Mouse (Mus musculus) heart, embryonic 16.5 days (tissue): ENCODE measurements at regions not wholly inside any gene's neighbourhood (a gene's known extent, or its start where the extent isn't known, plus 50 kb on each side); places are given as distances from the start of the nearest gene placed in this dataset.

Source experiments
- ATAC-seq: fragments of 200-750 bp; cut with Nextera tagmentation; replicated peaks from 2 replicates; pipeline ENCODE4 v1.8.0; 2017; ENCODE audit warnings: moderate number of reproducible peaks; ENCODE audit not compliant: insufficient read depth, low FRiP score; ENCODE audit errors: extremely low read depth
- H3K27ac ChIP-seq: fragments of 300-500 bp; sonication (generic); 2 replicates; pipeline ENCODE4 v1.5.1; 2014; ENCODE audit warnings: mild to moderate bottlenecking, low read length, control low read depth, moderate library complexity
- H3K27me3 ChIP-seq: fragments of 300-500 bp; sonication (generic); 2 replicates; pipeline ENCODE4 v1.6.1; 2014; ENCODE audit warnings: low read length, mixed read lengths; ENCODE audit not compliant: control insufficient read depth, insufficient read depth
- H3K36me3 ChIP-seq: fragments of 300-500 bp; sonication (generic); 2 replicates; pipeline ENCODE4 v1.6.1; 2014; ENCODE audit not compliant: control insufficient read depth, insufficient read depth
- H3K4me1 ChIP-seq: fragments of 300-500 bp; sonication (generic); 2 replicates; pipeline ENCODE4 v1.6.1; 2014; ENCODE audit warnings: low read length, mixed read lengths; ENCODE audit not compliant: control insufficient read depth, insufficient read depth
- H3K4me2 ChIP-seq: fragments of 300-500 bp; sonication (generic); 2 replicates; pipeline ENCODE4 v1.6.1; 2014; ENCODE audit warnings: low read depth, mild to moderate bottlenecking, control low read depth, low read length
- H3K4me3 ChIP-seq: fragments of 300-500 bp; sonication (generic); 2 replicates; pipeline ENCODE4 v1.5.1; 2014; ENCODE audit warnings: mild to moderate bottlenecking, control low read depth, low read length
- H3K9ac ChIP-seq: fragments of 300-500 bp; sonication (generic); 2 replicates; pipeline ENCODE4 v1.6.1; 2014; ENCODE audit warnings: low read length, control low read depth
- H3K9me3 ChIP-seq: fragments of 300-500 bp; sonication (generic); replicated peaks from 2 replicates; pipeline ENCODE4 v1.6.1; 2016; ENCODE audit warnings: low read length; ENCODE audit not compliant: control insufficient read depth
- WGBS: fragments of 180-500 bp; shearing (Covaris S2); extraction: QIAGEN DNeasy Blood & Tissue Kit; methylation state at CpG from one replicate; pipeline ENCODE4 v1.1.7; 2014; 5-methylcytosine and 5-hydroxymethylcytosine counted together

DNA sequence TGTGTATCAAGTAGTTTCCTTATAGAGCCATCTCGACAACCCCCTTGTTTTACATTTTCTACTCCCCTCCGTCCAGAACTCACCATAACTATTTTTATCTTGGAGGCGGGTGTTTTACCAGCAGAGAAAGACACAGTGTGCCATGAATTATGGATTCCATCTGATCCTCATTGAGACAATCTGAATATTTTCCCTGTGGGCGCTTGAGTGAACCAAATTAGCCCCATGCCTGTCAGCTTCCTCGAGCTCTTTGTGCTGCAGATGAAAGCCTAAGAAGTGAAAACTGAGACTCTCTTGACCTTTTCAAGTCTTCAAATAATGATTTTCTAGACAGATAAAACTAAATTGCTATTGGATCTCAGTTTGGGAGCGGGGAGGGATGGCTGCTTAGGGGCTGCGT lies 134.0 kb upstream of the Ddx18 start:
- no peaks in the 10 kb centered on the region; the same call in 1 of the 2 replicates for H3K9me3 ChIP-seq
- H3K27ac ChIP-seq, result no peak overlapping the region
- no peak overlapping the region for H3K4me3 ChIP-seq
- H3K4me1 ChIP-seq, result no peaks in the 10 kb centered on the region
- no peak for ATAC-seq
- H3K36me3 ChIP-seq, result no peaks in the 10 kb centered on the region
- 67% methylated on average over 7 of the region's 7 CpGs for WGBS
- no peak overlapping the region for H3K4me2 ChIP-seq
- no peak overlapping the region for H3K9ac ChIP-seq
- H3K27me3 ChIP-seq, result no peaks in the 10 kb centered on the region

GRCm38 (mm10) chr1:121653901-121654300 lies 86.1 kb upstream of the Ddx18 start:
- no peak overlapping the region for H3K9ac ChIP-seq
- no peaks in the 10 kb centered on the region for H3K4me1 ChIP-seq
- 71% methylated on average over 1 of the region's 1 CpGs for WGBS
- H3K36me3 ChIP-seq, result no peaks in the 10 kb centered on the region
- ATAC-seq, result no peak
- H3K4me3 ChIP-seq, result no peak overlapping the region
- no peak overlapping the region for H3K4me2 ChIP-seq
- no peak overlapping the region for H3K27ac ChIP-seq
- no peaks in the 10 kb centered on the region for H3K27me3 ChIP-seq
- no peaks in the 10 kb centered on the region for H3K9me3 ChIP-seq

DNA sequence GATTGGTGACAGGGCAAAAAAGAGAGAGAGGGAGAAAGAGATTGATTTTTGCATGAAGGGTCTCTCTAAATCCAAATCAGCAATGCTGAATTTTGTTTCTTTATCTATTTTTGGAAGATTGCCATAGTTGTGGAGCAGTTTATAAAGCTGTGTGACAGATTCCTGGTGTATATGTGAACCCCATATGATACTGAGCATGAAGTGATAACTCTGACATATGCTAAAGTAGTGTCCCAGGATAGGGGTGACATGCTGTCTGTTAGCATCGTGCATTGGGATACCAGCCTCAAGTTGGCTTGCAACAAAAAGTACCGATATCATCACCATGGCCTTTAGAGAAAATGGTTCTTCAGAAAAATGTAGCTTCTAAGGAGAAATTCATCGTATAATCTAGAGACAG lies 82.3 kb upstream of the Ddx18 start:
- H3K4me2 ChIP-seq, result no peak overlapping the region
- H3K9me3 ChIP-seq, result peaks cover 5% of the 10 kb centered on the region; the same call in 1 of the 2 replicates
- no peak overlapping the region for H3K27ac ChIP-seq
- H3K4me3 ChIP-seq, result no peak overlapping the region
- H3K9ac ChIP-seq, result no peak overlapping the region
- H3K4me1 ChIP-seq, result no peaks in the 10 kb centered on the region
- no peaks in the 10 kb centered on the region for H3K27me3 ChIP-seq
- 71% methylated on average over 3 of the region's 3 CpGs for WGBS
- H3K36me3 ChIP-seq, result no peaks in the 10 kb centered on the region
- ATAC-seq, result no peak

DNA sequence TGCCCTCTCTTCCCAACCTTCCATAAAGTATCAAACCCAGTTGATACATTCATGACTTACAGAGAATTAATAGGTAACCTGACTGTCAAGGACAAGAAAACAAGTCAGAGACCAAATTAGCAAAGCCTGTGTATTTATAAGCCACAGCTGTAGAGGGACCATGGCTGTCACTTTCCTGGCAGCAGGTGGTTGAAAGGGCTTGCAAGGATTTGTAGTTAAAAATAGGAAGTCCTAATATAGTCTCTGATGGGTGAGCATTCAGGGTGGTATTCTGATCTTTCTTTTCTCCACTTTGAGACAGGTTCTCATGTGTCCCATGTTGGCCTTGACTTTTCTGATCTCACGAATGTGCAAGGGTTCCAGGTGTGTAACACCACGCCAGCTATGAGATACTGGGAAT lies 63.7 kb upstream of the Ddx18 start:
- Histone ChIP-seq H3K9me3 (no peaks in the 10 kb centered on the region), H3K4me1 (no peaks in the 10 kb centered on the region), H3K27me3 (no peaks in the 10 kb centered on the region), H3K4me2 (no peak overlapping the region), H3K9ac (no peak overlapping the region), H3K36me3 (no peaks in the 10 kb centered on the region), H3K27ac (no peak overlapping the region), H3K4me3 (no peak overlapping the region)
- no peak for ATAC-seq
- 64% methylated on average over 2 of the region's 2 CpGs for WGBS

GRCm38 (mm10) chr1:121620262-121620661 lies 52.5 kb upstream of the Ddx18 start:
- H3K36me3 ChIP-seq, result no peaks in the 10 kb centered on the region
- no peak overlapping the region for H3K9ac ChIP-seq
- no peak for ATAC-seq
- no peaks in the 10 kb centered on the region for H3K4me1 ChIP-seq
- H3K27me3 ChIP-seq, result no peaks in the 10 kb centered on the region
- no peak overlapping the region for H3K4me3 ChIP-seq
- H3K27ac ChIP-seq, result no peak overlapping the region
- H3K9me3 ChIP-seq, result 0 out of 2 replicates have a peak, but pooled peaks cover 2% of the 10 kb centered on the region
- H3K4me2 ChIP-seq, result no peak overlapping the region
- 69% methylated on average over 7 of the region's 7 CpGs for WGBS

DNA sequence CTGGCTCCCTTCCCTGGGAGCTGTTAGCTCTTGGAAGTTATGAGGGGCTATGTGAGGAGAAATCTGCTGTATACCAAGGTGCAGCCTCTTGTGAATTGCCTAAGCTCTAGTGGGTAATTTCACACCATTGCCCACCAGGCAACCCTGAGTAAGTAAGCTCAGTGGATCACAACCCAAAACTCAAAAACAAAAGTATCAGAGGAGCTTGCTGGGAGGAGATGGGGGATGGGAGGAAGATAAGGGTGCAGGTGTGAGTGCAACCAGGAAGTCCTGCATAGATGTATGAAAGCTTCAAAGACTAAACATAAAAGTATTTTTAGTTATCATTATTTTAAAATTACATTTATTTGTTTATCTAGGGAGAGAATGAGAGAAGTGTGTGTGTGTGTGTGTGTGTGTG lies 50.8 kb upstream of the Ddx18 start:
- H3K36me3 ChIP-seq, result no peaks in the 10 kb centered on the region
- H3K9me3 ChIP-seq, result 0 out of 2 replicates have a peak, but pooled peaks cover 2% of the 10 kb centered on the region
- no peak overlapping the region for H3K9ac ChIP-seq
- H3K27me3 ChIP-seq, result no peaks in the 10 kb centered on the region
- ATAC-seq, result 0 out of 2 replicates have a peak, but pooled peaks have one; percentile 37
- H3K4me1 ChIP-seq, result no peaks in the 10 kb centered on the region
- H3K27ac ChIP-seq, result no peak overlapping the region
- H3K4me2 ChIP-seq, result no peak overlapping the region
- H3K4me3 ChIP-seq, result no peak overlapping the region
